Mouse (Mus musculus) bone marrow, adult 2 months (tissue): ENCODE measurements at regions not wholly inside any gene's neighbourhood (a gene's known extent, or its start where the extent isn't known, plus 50 kb on each side); places are given as distances from the start of the nearest gene placed in this dataset.

ENCODE experiments used
- CTCF ChIP-seq: fragments of 200-500 bp; IDR thresholded peaks from 2 replicates; pipeline ENCODE4 v1.5.1; 2011; ENCODE audit warnings: low read length, control low read depth; ENCODE audit not compliant: control insufficient read depth, insufficient read depth
- POLR2A ChIP-seq: fragments of 200-500 bp; IDR thresholded peaks from 2 replicates; pipeline ENCODE4 v1.6.1; 2011; ENCODE audit warnings: low read depth, mild to moderate bottlenecking, control low read depth, low read length, borderline replicate concordance; ENCODE audit not compliant: control insufficient read depth

GRCm38 (mm10) chr13:99835518-99835917 is 65.4 kb downstream of the Cartpt start:
- TF ChIP-seq CTCF = no peak
- no peak for TF ChIP-seq POLR2A
